Mouse (Mus musculus): Measurements from ENCODE around the gene Tuba3a. TPM values are rescaled to one million over a fixed set of nuclear protein-coding genes. Genes with fewer than 3 reads are reported as not detected.
A peak's percentile ranks its signal among the peaks of the same experiment; 100 is the strongest.

Tuba3a gene
- total and polyA plus RNA-seq, 2 experiments = not detected

GRCm38 (mm10) chr6:125232516-125232915 is 53.3 kb downstream of the Tuba3a start:
- H3K79me2 ChIP-seq (ENCODE audit: control insufficient read depth, insufficient read depth, low read length) = peaks cover 4% of the 10 kb centered on the region; the same call in 1 of the 2 replicates
- TF ChIP-seq POLR2A (IDR thresholded peaks at IDR 0.05; ENCODE audit: extremely low read depth, insufficient read depth, low read length) = no peak
- no peak for TF ChIP-seq CTCF (IDR thresholded peaks at IDR 0.05; ENCODE audit: low read depth, low read length)
- peaks cover 6% of the 10 kb centered on the region for H3K4me1 ChIP-seq (ENCODE audit: control insufficient read depth, insufficient read depth, low read length)
- H3K4me3 ChIP-seq (ENCODE audit: insufficient read depth, low read depth, low read length) = no peak overlapping the region; the same call in 1 of the 2 replicates
- no peak overlapping the region for H3K9ac ChIP-seq (ENCODE audit: low read depth, low read length)
- whole genome bisulfite sequencing = 62% methylated on average over 6 of the region's 6 CpGs
- no peak for DNase-seq (ENCODE audit: extremely low read depth, low read depth, low spot score)
- peaks cover 9% of the 10 kb centered on the region; the same call in 1 of the 2 replicates for H3K36me3 ChIP-seq (ENCODE audit: control insufficient read depth, insufficient read depth, low read length)
- H3K27me3 ChIP-seq (ENCODE audit: control insufficient read depth, insufficient read depth, low read length) = no peaks in the 10 kb centered on the region
- H3K27ac ChIP-seq (replicated peaks; ENCODE audit: insufficient read depth, low read depth, low read length) = peak overlapping the region; percentile 41; the same call in 1 of the 2 replicates

- H3K4me3 ChIP-seq (ENCODE audit: insufficient read depth, low read depth, low read length) = peak overlapping the region; percentile 90
- DNase-seq (ENCODE audit: extremely low read depth, low read depth, low spot score) = peak; percentile 61
- TF ChIP-seq CTCF (IDR thresholded peaks at IDR 0.05; ENCODE audit: low read depth, low read length) (no peak), POLR2A (IDR thresholded peaks at IDR 0.05; ENCODE audit: extremely low read depth, insufficient read depth, low read length) (no peak)
- H3K27ac ChIP-seq (replicated peaks; ENCODE audit: insufficient read depth, low read depth, low read length) = peak overlapping the region; percentile 92
- 11% methylated on average over 4 of the region's 4 CpGs for WGBS
- H3K36me3 ChIP-seq (ENCODE audit: control insufficient read depth, insufficient read depth, low read length) = peaks cover 10% of the 10 kb centered on the region; the same call in 1 of the 2 replicates
- H3K4me1 ChIP-seq (ENCODE audit: control insufficient read depth, insufficient read depth, low read length) = peaks cover 6% of the 10 kb centered on the region
- H3K9ac ChIP-seq (ENCODE audit: low read depth, low read length) = peak overlapping the region; percentile 91
- H3K27me3 ChIP-seq (ENCODE audit: control insufficient read depth, insufficient read depth, low read length) = no peaks in the 10 kb centered on the region
- peaks cover 4% of the 10 kb centered on the region; the same call in 1 of the 2 replicates for H3K79me2 ChIP-seq (ENCODE audit: control insufficient read depth, insufficient read depth, low read length)
Observed at GRCm38 (mm10) chr6:125232045-125232437, 53.8 kb downstream of the Tuba3a start.

GRCm38 (mm10) chr6:125231117-125232044 is 54.5 kb downstream of the Tuba3a start, which contains the start of gene Tapbpl:
Gene Tapbpl (minus strand): TSS chr6:125231860.
- H3K4me3 ChIP-seq (ENCODE audit: insufficient read depth, low read depth, low read length) = peak within 1 kb of the TSS; percentile 90
- H3K27me3 ChIP-seq (ENCODE audit: control insufficient read depth, insufficient read depth, low read length) = no peaks in the 10 kb centered on the region
- WGBS = under 1% methylated on average over 16 of the region's 16 CpGs
- H3K9ac ChIP-seq (ENCODE audit: low read depth, low read length) = peak within 1 kb of the TSS; percentile 91
- H3K36me3 ChIP-seq (ENCODE audit: control insufficient read depth, insufficient read depth, low read length) = peaks cover 13% of the 10 kb centered on the region; the same call in 1 of the 2 replicates
- H3K27ac ChIP-seq (replicated peaks; ENCODE audit: insufficient read depth, low read depth, low read length) = peak within 1 kb of the TSS; percentile 92
- peak; percentile 72 for DNase-seq (ENCODE audit: extremely low read depth, low read depth, low spot score)
- TF ChIP-seq POLR2A (IDR thresholded peaks at IDR 0.05; ENCODE audit: extremely low read depth, insufficient read depth, low read length) (0 out of 2 replicates have a peak, but pooled peaks have one; percentile 44), CTCF (IDR thresholded peaks at IDR 0.05; ENCODE audit: low read depth, low read length) (no peak)
- H3K79me2 ChIP-seq (ENCODE audit: control insufficient read depth, insufficient read depth, low read length) = peaks cover 4% of the 10 kb centered on the region; the same call in 1 of the 2 replicates
- H3K4me1 ChIP-seq (ENCODE audit: control insufficient read depth, insufficient read depth, low read length) = peaks cover 6% of the 10 kb centered on the region

GRCm38 (mm10) chr6:125230571-125230970 is 55.3 kb downstream of the Tuba3a start:
- Histone ChIP-seq H3K9ac (ENCODE audit: low read depth, low read length) (no peak overlapping the region), H3K4me3 (ENCODE audit: insufficient read depth, low read depth, low read length) (no peak overlapping the region)

More at GRCm38 (mm10) chr6:125230571-125230970, 55.3 kb downstream of the Tuba3a start:
- TF ChIP-seq POLR2A (IDR thresholded peaks at IDR 0.05; ENCODE audit: extremely low read depth, insufficient read depth, low read length) (no peak), CTCF (IDR thresholded peaks at IDR 0.05; ENCODE audit: low read depth, low read length) (no peak)
- DNase-seq (ENCODE audit: extremely low read depth, low read depth, low spot score) = no peak
- Histone ChIP-seq H3K27ac (replicated peaks; ENCODE audit: insufficient read depth, low read depth, low read length) (no peak overlapping the region), H3K36me3 (ENCODE audit: control insufficient read depth, insufficient read depth, low read length) (peaks cover 19% of the 10 kb centered on the region; the same call in 1 of the 2 replicates), H3K4me1 (ENCODE audit: control insufficient read depth, insufficient read depth, low read length) (peaks cover 6% of the 10 kb centered on the region), H3K79me2 (ENCODE audit: control insufficient read depth, insufficient read depth, low read length) (peaks cover 4% of the 10 kb centered on the region; the same call in 1 of the 2 replicates), H3K27me3 (ENCODE audit: control insufficient read depth, insufficient read depth, low read length) (no peaks in the 10 kb centered on the region)
- WGBS = 73% methylated on average over 9 of the region's 9 CpGs

Other genes with a start within 250 kb of the Tuba3a start
- gene Ing4, start 246.3 kb downstream of the Tuba3a start, total RNA-seq (2014; rRNA removed) = 15.8 and 16.3 TPM in 2 replicates
- 23.2 and 27.0 TPM in 2 replicates for gene Ing4, start 246.3 kb downstream of the Tuba3a start, polyA plus RNA-seq (2012; rRNA removed)
- gene Acrbp, start 236.4 kb downstream of the Tuba3a start, total RNA-seq (2014; rRNA removed) = 3.2 and 4.1 TPM in 2 replicates
- 6.6 and 7.8 TPM in 2 replicates for gene Acrbp, start 236.4 kb downstream of the Tuba3a start, polyA plus RNA-seq (2012; rRNA removed)
- 0.27 TPM in 1 of 2 replicates, not detected in the other for gene Lpar5, start 218.1 kb downstream of the Tuba3a start, total RNA-seq (2014; rRNA removed)
- gene Lpar5, start 218.1 kb downstream of the Tuba3a start, polyA plus RNA-seq (2012; rRNA removed) = 0.42 and 1.2 TPM in 2 replicates
- gene Chd4, start 190.1 kb downstream of the Tuba3a start, total RNA-seq (2014; rRNA removed) = 30.0 and 30.5 TPM in 2 replicates
- gene Chd4, start 190.1 kb downstream of the Tuba3a start, polyA plus RNA-seq (2012; rRNA removed) = 14.0 and 14.4 TPM in 2 replicates
- gene Nop2, start 154.1 kb downstream of the Tuba3a start, total RNA-seq (2014; rRNA removed) = 8.2 and 9.7 TPM in 2 replicates
- 7.7 and 11.0 TPM in 2 replicates for gene Nop2, start 154.1 kb downstream of the Tuba3a start, polyA plus RNA-seq (2012; rRNA removed)
- gene Iffo1, start 140.8 kb downstream of the Tuba3a start, total RNA-seq (2014; rRNA removed) = 2.5 and 2.6 TPM in 2 replicates
- 7.5 and 9.9 TPM in 2 replicates for gene Iffo1, start 140.8 kb downstream of the Tuba3a start, polyA plus RNA-seq (2012; rRNA removed)
- gene Gapdh, start 119.6 kb downstream of the Tuba3a start, total RNA-seq (2014; rRNA removed) = 1,072 and 1,474 TPM in 2 replicates
- gene Gapdh, start 119.6 kb downstream of the Tuba3a start, polyA plus RNA-seq (2012; rRNA removed) = 2,601 and 2,951 TPM in 2 replicates
- gene Ncapd2, start 94.3 kb downstream of the Tuba3a start, total RNA-seq (2014; rRNA removed) = 2.4 and 4.6 TPM in 2 replicates
- gene Ncapd2, start 94.3 kb downstream of the Tuba3a start, polyA plus RNA-seq (2012; rRNA removed) = 3.5 and 5.3 TPM in 2 replicates
- gene Mrpl51, start 94.2 kb downstream of the Tuba3a start, total RNA-seq (2014; rRNA removed) = 43.0 and 44.0 TPM in 2 replicates
- 69.8 and 72.4 TPM in 2 replicates for gene Mrpl51, start 94.2 kb downstream of the Tuba3a start, polyA plus RNA-seq (2012; rRNA removed)
- gene Vamp1, start 70.5 kb downstream of the Tuba3a start, total RNA-seq (2014; rRNA removed) = 1.5 and 2.0 TPM in 2 replicates
- gene Vamp1, start 70.5 kb downstream of the Tuba3a start, polyA plus RNA-seq (2012; rRNA removed) = 3.8 and 5.5 TPM in 2 replicates
- 15.0 and 16.5 TPM in 2 replicates for gene Tapbpl, start 54.2 kb downstream of the Tuba3a start, total RNA-seq (2014; rRNA removed)
- 18.2 and 19.0 TPM in 2 replicates for gene Tapbpl, start 54.2 kb downstream of the Tuba3a start, polyA plus RNA-seq (2012; rRNA removed)
- gene Cd27, start 49.0 kb downstream of the Tuba3a start, total RNA-seq (2014; rRNA removed) = 0.47 and 0.65 TPM in 2 replicates
- 0.60 and 0.87 TPM in 2 replicates for gene Cd27, start 49.0 kb downstream of the Tuba3a start, polyA plus RNA-seq (2012; rRNA removed)
- 55.9 and 57.1 TPM in 2 replicates for gene Ltbr, start 27.8 kb upstream of the Tuba3a start, total RNA-seq (2014; rRNA removed)
- 102 and 106 TPM in 2 replicates for gene Ltbr, start 27.8 kb upstream of the Tuba3a start, polyA plus RNA-seq (2012; rRNA removed)
- 3.0 and 6.7 TPM in 2 replicates for gene Scnn1a, start 34.6 kb upstream of the Tuba3a start, total RNA-seq (2014; rRNA removed)
- gene Scnn1a, start 34.6 kb upstream of the Tuba3a start, polyA plus RNA-seq (2012; rRNA removed) = 16.5 and 24.8 TPM in 2 replicates
- gene Tnfrsf1a, start 63.3 kb upstream of the Tuba3a start, total RNA-seq (2014; rRNA removed) = 21.0 and 28.6 TPM in 2 replicates
- 89.3 and 110 TPM in 2 replicates for gene Tnfrsf1a, start 63.3 kb upstream of the Tuba3a start, polyA plus RNA-seq (2012; rRNA removed)
- gene Plekhg6, start 94.8 kb upstream of the Tuba3a start, total RNA-seq (2014; rRNA removed) = 3.0 and 3.6 TPM in 2 replicates
- 5.0 and 5.9 TPM in 2 replicates for gene Plekhg6, start 94.8 kb upstream of the Tuba3a start, polyA plus RNA-seq (2012; rRNA removed)
- gene Cd9, start 208.7 kb upstream of the Tuba3a start, total RNA-seq (2014; rRNA removed) = 17.4 and 19.1 TPM in 2 replicates
- 17.9 and 33.7 TPM in 2 replicates for gene Cd9, start 208.7 kb upstream of the Tuba3a start, polyA plus RNA-seq (2012; rRNA removed)